Mouse (Mus musculus) splenic B cell, adult 2 months (primary cell): ENCODE measurements at regions not wholly inside any gene's neighbourhood (a gene's known extent, or its start where the extent isn't known, plus 50 kb on each side); places are given as distances from the start of the nearest gene placed in this dataset.

Experiments
- DNase-seq: peaks from one replicate; pipeline ENCODE4 v3.0.0-alpha.2; 2011; ENCODE audit warnings: low read depth, low spot score
- H3K27me3 ChIP-seq: 2 replicates; pipeline ENCODE4 v1.6.1; 2012; ENCODE audit warnings: mild to moderate bottlenecking, low read length, moderate library complexity, mixed read lengths; ENCODE audit not compliant: control insufficient read depth, poor library complexity, insufficient read depth, severe bottlenecking
- H3K36me3 ChIP-seq: 2 replicates; pipeline ENCODE4 v1.6.1; 2012; ENCODE audit warnings: mild to moderate bottlenecking, low read length, moderate library complexity, mixed read lengths; ENCODE audit not compliant: control insufficient read depth, poor library complexity, insufficient read depth, severe bottlenecking

GRCm38 (mm10) chr12:117437011-117437410 is 79.3 kb upstream of the Rapgef5 start:
- Histone ChIP-seq H3K36me3 (no peaks in the 10 kb centered on the region), H3K27me3 (no peaks in the 10 kb centered on the region)
- no peak for DNase-seq

DNA sequence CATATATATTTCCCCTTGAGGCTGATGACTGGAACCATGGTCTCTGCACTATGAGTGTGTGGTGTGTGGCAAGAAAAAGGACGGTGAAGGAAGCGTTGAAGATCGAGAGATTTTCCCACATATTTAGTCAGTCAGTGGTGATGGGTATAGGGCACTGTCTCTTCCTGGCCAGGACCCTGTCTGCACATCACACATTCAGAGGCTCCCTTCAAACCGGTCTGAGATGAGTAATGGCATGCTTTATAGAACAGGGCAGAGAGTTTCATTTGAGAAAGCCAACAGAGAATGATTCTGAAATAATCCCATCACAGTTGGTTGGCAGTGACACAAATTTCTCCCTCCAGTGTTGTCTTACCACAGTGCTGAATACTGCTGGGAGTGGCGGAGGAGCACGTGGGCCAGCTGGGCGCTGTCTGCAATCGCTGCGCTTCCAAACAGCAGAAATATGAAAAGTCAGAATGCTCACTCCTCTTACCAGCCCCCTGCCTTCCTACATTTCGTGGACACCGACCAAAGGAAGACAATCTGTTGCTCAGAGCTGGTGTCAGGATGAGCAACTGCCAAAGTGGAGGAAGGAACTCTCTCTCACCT is 77.2 kb upstream of the Rapgef5 start:
- Histone ChIP-seq H3K36me3 (no peaks in the 10 kb centered on the region), H3K27me3 (no peaks in the 10 kb centered on the region)
- DNase-seq = no peak

GRCm38 (mm10) chr12:117444247-117444989 is 71.9 kb upstream of the Rapgef5 start:
- Histone ChIP-seq H3K27me3 (no peaks in the 10 kb centered on the region), H3K36me3 (no peaks in the 10 kb centered on the region)
- peak; percentile 29 for DNase-seq

DNA sequence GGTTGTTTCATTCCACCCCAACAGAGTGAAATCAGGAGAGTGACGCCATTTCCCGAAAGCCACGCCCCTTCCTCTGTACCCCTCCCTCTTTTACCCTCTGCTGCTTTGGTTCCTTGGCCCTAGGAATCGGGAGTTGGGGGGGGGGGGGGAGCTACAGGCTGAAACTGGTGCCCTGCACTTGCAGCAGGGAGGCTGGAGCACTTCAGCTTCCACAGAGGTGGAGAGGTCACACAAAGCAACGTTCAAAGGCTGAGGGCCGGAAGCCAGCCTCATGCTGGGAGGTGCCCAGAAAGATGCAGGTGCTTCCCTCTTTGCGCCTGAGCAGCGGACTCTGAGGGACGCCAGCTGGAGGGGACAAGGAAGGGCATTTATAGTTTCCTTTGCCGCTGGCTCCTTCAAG is 69.1 kb upstream of the Rapgef5 start:
- DNase-seq = peak; percentile 59
- no peaks in the 10 kb centered on the region for H3K36me3 ChIP-seq
- no peaks in the 10 kb centered on the region for H3K27me3 ChIP-seq

DNA sequence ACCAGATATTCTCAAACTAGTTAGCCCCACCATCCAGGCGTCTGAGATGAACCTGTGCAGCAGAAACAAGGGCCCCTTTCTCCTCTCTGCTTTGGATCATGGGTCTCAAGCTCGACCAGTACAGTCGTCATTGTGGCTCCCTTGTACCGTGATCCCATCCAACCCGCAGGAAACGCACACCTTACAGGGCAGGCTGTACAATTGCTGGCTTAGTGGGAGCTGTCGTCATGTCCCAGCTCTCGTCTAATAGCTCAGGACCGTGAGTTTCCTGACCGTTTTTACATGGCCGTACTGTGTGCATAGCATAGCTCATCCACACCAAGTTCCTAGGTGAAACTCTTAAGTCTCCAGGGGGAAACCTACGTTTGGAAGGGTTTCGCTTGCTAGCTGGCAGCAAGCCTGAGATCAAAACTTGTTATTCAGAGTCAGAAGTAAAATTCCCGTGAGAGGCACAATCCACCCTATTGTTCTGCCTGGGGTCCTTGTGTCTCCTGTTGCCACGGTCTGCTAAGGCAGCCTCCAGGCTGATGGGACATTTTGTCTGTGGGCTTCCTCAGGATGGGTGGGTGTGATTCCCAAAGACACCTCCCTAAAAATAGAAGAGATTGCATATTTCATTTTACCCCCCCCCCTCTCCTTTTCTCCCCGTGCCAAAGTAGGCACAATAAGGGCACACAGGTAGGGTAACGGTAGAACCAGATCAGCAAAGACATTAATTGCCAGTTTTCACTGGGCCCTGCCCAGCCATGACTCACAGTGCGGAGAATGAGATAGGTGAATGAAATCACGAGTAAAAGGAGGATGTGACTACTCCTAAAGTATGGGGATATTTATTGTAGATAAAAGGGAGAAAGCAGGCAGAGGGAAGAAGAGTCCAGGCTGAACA is 68.2 kb upstream of the Rapgef5 start:
- DNase-seq = no peak
- H3K36me3 ChIP-seq = no peaks in the 10 kb centered on the region

GRCm38 (mm10) chr12:117449080-117449479 is 67.2 kb upstream of the Rapgef5 start:
- no peak for DNase-seq

More for the DNA sequence above, 68.2 kb upstream of the Rapgef5 start:
- no peaks in the 10 kb centered on the region for H3K27me3 ChIP-seq

GRCm38 (mm10) chr12:117450106-117450505 is 66.2 kb upstream of the Rapgef5 start:
- H3K36me3 ChIP-seq = no peaks in the 10 kb centered on the region
- H3K27me3 ChIP-seq = no peaks in the 10 kb centered on the region
- DNase-seq = no peak

More at GRCm38 (mm10) chr12:117449080-117449479, 67.2 kb upstream of the Rapgef5 start:
- Histone ChIP-seq H3K27me3 (no peaks in the 10 kb centered on the region), H3K36me3 (no peaks in the 10 kb centered on the region)

GRCm38 (mm10) chr12:117450871-117451270 is 65.4 kb upstream of the Rapgef5 start:
- no peak for DNase-seq
- H3K36me3 ChIP-seq = no peaks in the 10 kb centered on the region
- no peaks in the 10 kb centered on the region for H3K27me3 ChIP-seq

GRCm38 (mm10) chr12:117451441-117451840 is 64.8 kb upstream of the Rapgef5 start:
- no peaks in the 10 kb centered on the region for H3K27me3 ChIP-seq
- DNase-seq = peak; percentile 57
- H3K36me3 ChIP-seq = no peaks in the 10 kb centered on the region

GRCm38 (mm10) chr12:117455800-117456199 is 60.5 kb upstream of the Rapgef5 start:
- H3K36me3 ChIP-seq = no peaks in the 10 kb centered on the region
- DNase-seq = no peak
- H3K27me3 ChIP-seq = no peaks in the 10 kb centered on the region

- no peaks in the 10 kb centered on the region for H3K27me3 ChIP-seq
- DNase-seq = no peak
- H3K36me3 ChIP-seq = no peaks in the 10 kb centered on the region
These were observed 57.9 kb upstream of the Rapgef5 start for GRCm38 (mm10) chr12:117458132-117459070.

DNA sequence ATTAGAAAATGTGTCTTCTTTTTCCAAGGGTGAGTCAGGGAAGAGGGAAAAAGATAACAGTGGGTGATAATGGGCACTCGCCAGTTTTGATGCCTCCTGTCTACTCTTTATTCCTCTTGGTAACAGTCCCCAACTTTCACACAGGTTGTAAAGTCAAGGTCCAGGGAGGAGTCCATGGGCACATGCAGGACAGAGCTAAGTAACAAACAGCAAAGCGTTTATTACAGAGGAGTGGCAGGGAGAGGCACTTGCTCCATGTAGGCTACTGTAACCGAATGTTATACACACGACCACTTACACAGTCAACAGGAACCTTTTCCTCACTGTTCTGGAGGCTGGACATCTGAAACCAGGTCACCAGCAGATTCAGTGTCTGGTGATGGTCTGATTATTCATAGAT is 56.7 kb upstream of the Rapgef5 start:
- DNase-seq = no peak
- H3K27me3 ChIP-seq = no peaks in the 10 kb centered on the region
- H3K36me3 ChIP-seq = no peaks in the 10 kb centered on the region

- peak; percentile 7 for DNase-seq
- Histone ChIP-seq H3K36me3 (no peaks in the 10 kb centered on the region), H3K27me3 (no peaks in the 10 kb centered on the region)
These were observed 51.1 kb upstream of the Rapgef5 start for GRCm38 (mm10) chr12:117465206-117465605.

DNA sequence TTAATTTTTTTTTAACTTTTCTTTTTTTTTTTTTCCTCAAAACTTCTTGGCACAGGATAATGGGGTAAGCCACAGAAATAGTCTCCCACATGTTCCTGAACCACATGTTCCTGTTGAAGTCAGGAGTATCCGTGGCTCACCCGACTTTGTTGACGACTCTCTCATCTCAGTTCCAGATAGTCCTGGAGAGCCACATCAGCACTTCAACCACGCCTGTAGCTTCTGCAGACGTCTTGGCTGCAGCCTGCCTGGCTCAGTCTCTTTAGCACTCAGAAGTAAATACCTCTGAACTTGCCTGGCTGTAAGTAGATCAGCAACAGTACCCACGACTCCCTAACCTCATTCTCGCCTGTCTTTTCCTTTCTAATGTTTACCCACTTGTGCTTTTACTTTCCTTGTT is 50.3 kb upstream of the Rapgef5 start:
- DNase-seq = no peak
- Histone ChIP-seq H3K27me3 (no peaks in the 10 kb centered on the region), H3K36me3 (no peaks in the 10 kb centered on the region)
